Comparison of ENCODE assay signal across 21 mouse cellular contexts in genomic region chr17:72017329-72017728, GRCm38 (mm10).
DNase-seq lines count a peak whose midpoint lies in the region; ATAC-seq and TF ChIP-seq lines count a peak whose summit lies in the region.
"Had no signal": no experiment of that assay in that cellular context is flagged by ENCODE, and none has a peak within 500 bp of the region (broad histone marks: within the 10 kb centered on the region; RNA-seq: fewer than 3 reads in every experiment).

No protein-coding gene starts in this region.

- TF ChIP-seq CTCF in Patski (IDR thresholded peaks at IDR 0.05): no peak

- H3K27ac ChIP-seq in heart, embryonic 10.5 days: no peak overlapping the region
- no peak overlapping the region for H3K27ac ChIP-seq in midbrain, embryonic 11.5 days (ENCODE audit: low read depth, low read length)
- no peak overlapping the region for H3K27ac ChIP-seq in midbrain, embryonic 13.5 days

- H3K27me3 ChIP-seq in heart, embryonic 10.5 days (ENCODE audit: insufficient read depth, poor library complexity, severe bottlenecking): no peaks in the 10 kb centered on the region
- H3K27me3 ChIP-seq in midbrain, embryonic 11.5 days (ENCODE audit: control insufficient read depth, insufficient read depth, low read length): no peaks in the 10 kb centered on the region
- H3K27me3 ChIP-seq in midbrain, embryonic 13.5 days: no peaks in the 10 kb centered on the region
- H3K27me3 ChIP-seq in Patski: no peaks in the 10 kb centered on the region
- H3K27me3 ChIP-seq: CH12.LX had no signal

- peak; percentile 59 for DNase-seq in heart, adult 11 months
- no peak for DNase-seq in heart, embryonic 10.5 days (ENCODE audit: low spot score)
- peak; percentile 66 for DNase-seq in midbrain, embryonic 11.5 days (ENCODE audit: low spot score, missing footprints)
- peak; percentile 56 for DNase-seq in Patski (ENCODE audit: low read depth, low spot score)
- DNase-seq in thymus, postnatal 25 days: no peak
- DNase-seq: adrenal gland, adult 2 months; adrenal gland, adult 8-10 months; adrenal gland, postnatal 10 days; adrenal gland, postnatal 14 days; adrenal gland, postnatal 25 days; adrenal gland, postnatal 36 days; B cell, adult 2 months; cerebellum, adult 11 months; cerebellum, adult 11-12 months; cerebellum, adult 18-20 months; cerebellum, adult 2 months had no signal

- CTCF ChIA-PET in Patski (lab: Charles Lee): interaction anchor here (1.5 kb wide), 1 partner anchor 13 kb away, joined by 3 read pairs; no protein-coding TSS in a partner anchor

- no peaks in the 10 kb centered on the region for H3K9me3 ChIP-seq in heart, embryonic 10.5 days
- no peaks in the 10 kb centered on the region for H3K9me3 ChIP-seq in midbrain, embryonic 11.5 days (ENCODE audit: control insufficient read depth, low read length)
- H3K9me3 ChIP-seq in midbrain, embryonic 13.5 days: no peaks in the 10 kb centered on the region

- no peak overlapping the region for H3K4me3 ChIP-seq in heart, embryonic 10.5 days
- no peak overlapping the region for H3K4me3 ChIP-seq in midbrain, embryonic 11.5 days (ENCODE audit: low read depth, low read length)
- no peak overlapping the region for H3K4me3 ChIP-seq in midbrain, embryonic 13.5 days (replicated peaks)

- H3K9ac ChIP-seq in midbrain, embryonic 11.5 days (ENCODE audit: low read length): no peak overlapping the region
- no peak overlapping the region for H3K9ac ChIP-seq in midbrain, embryonic 13.5 days (replicated peaks)

- no peaks in the 10 kb centered on the region for H3K36me3 ChIP-seq in heart, embryonic 10.5 days
- no peaks in the 10 kb centered on the region for H3K36me3 ChIP-seq in midbrain, embryonic 11.5 days (ENCODE audit: control insufficient read depth, insufficient read depth, low read length)
- no peaks in the 10 kb centered on the region for H3K36me3 ChIP-seq in midbrain, embryonic 13.5 days
- H3K36me3 ChIP-seq: G1E had no signal

- no peak overlapping the region for H3K4me2 ChIP-seq in midbrain, embryonic 11.5 days
- H3K4me2 ChIP-seq in midbrain, embryonic 13.5 days (replicated peaks): no peak overlapping the region

- ATAC-seq in midbrain, embryonic 11.5 days (ENCODE audit: low FRiP score): no peak
- ATAC-seq in midbrain, embryonic 13.5 days: no peak
- peak; percentile 57 for ATAC-seq in Patski
- ATAC-seq: activated CD4-positive, CD25-positive, alpha-beta regulatory T cell, adult 4 months; CD4-positive, CD25-positive, alpha-beta regulatory T cell, adult 4 months had no signal

- POLR2A ChIA-PET in Patski (lab: Charles Lee): interaction anchor here (1.0 kb wide), 1 partner anchor 11 kb away, joined by 3 read pairs; no protein-coding TSS in a partner anchor

- in situ Hi-C loops in Patski (cut with MboI; ENCODE audit: low pct_unique_long_range_greater_than_20kb): no loop called here

- no peaks in the 10 kb centered on the region for H3K4me1 ChIP-seq in heart, embryonic 10.5 days
- H3K4me1 ChIP-seq in midbrain, embryonic 11.5 days (ENCODE audit: control insufficient read depth, insufficient read depth, low read length): no peaks in the 10 kb centered on the region
- no peaks in the 10 kb centered on the region for H3K4me1 ChIP-seq in midbrain, embryonic 13.5 days (replicated peaks)

Comparison
In these comparisons a context has a peak if more than half of its experiments do, and no peak if none do; other contexts are left out.
1. DNase-seq: peak in heart, adult 11 months (single experiment), midbrain, embryonic 11.5 days (single experiment) and Patski (single experiment); none in heart, embryonic 10.5 days (single experiment) and thymus, postnatal 25 days (single experiment).